Mouse (Mus musculus): ENCODE results near the gene Srgap3. TPM values are rescaled to one million over a fixed set of nuclear protein-coding genes. Genes with fewer than 3 reads are reported as not detected.

The Srgap3 gene
- polyA plus RNA-seq, 1 experiment from 2014 or later = 1.5 TPM

GRCm38 (mm10) chr6:112699115-112699514 lies 248.0 kb downstream of the Srgap3 start:
- Histone ChIP-seq H3K27ac (replicated peaks) (no peak overlapping the region), H3K9ac (ENCODE audit: low read length) (no peak overlapping the region), H3K27me3 (ENCODE audit: control insufficient read depth, insufficient read depth, low read length) (no peaks in the 10 kb centered on the region), H3K4me2 (replicated peaks; ENCODE audit: low read depth) (no peak overlapping the region), H3K36me3 (ENCODE audit: control insufficient read depth, insufficient read depth, low read length) (no peaks in the 10 kb centered on the region), H3K9me3 (ENCODE audit: control insufficient read depth, low read length) (no peaks in the 10 kb centered on the region), H3K4me3 (ENCODE audit: low read depth, low read length) (no peak overlapping the region), H3K4me1 (replicated peaks; ENCODE audit: control insufficient read depth, insufficient read depth) (no peaks in the 10 kb centered on the region)
- 66% methylated on average over 1 of the region's 1 CpGs for WGBS
- DNase-seq (ENCODE audit: low spot score) = no peak
- TF ChIP-seq EP300 (optimal IDR thresholded peaks at IDR 0.05) (no peak), CTCF (IDR thresholded peaks at IDR 0.05; ENCODE audit: low read depth) (no peak)
- no peak for ATAC-seq (ENCODE audit: low FRiP score, low TSS enrichment)

GRCm38 (mm10) chr6:112696056-112696950 lies 250.8 kb downstream of the Srgap3 start, which contains the start of gene Rad18:
Rad18 (minus strand) TSS chr6:112696686.
- Histone ChIP-seq H3K36me3 (ENCODE audit: control insufficient read depth, insufficient read depth, low read length) (no peaks in the 10 kb centered on the region), H3K9me3 (ENCODE audit: control insufficient read depth, low read length) (no peaks in the 10 kb centered on the region), H3K27ac (replicated peaks) (peak within 1 kb of the TSS; percentile 59), H3K27me3 (ENCODE audit: control insufficient read depth, insufficient read depth, low read length) (no peaks in the 10 kb centered on the region), H3K4me1 (replicated peaks; ENCODE audit: control insufficient read depth, insufficient read depth) (no peaks in the 10 kb centered on the region), H3K4me3 (ENCODE audit: low read depth, low read length) (peak within 1 kb of the TSS; percentile 73), H3K9ac (ENCODE audit: low read length) (peak within 1 kb of the TSS; percentile 72), H3K4me2 (replicated peaks; ENCODE audit: low read depth) (peak within 1 kb of the TSS; percentile 74)
- WGBS = under 1% methylated on average over 77 of the region's 77 CpGs
- TF ChIP-seq CTCF (IDR thresholded peaks at IDR 0.05; ENCODE audit: low read depth) (no peak), EP300 (optimal IDR thresholded peaks at IDR 0.05) (no peak)
- peak; percentile 88 for DNase-seq (ENCODE audit: low spot score)
- ATAC-seq (ENCODE audit: low FRiP score, low TSS enrichment) = peak; percentile 92

- H3K4me2 ChIP-seq (replicated peaks; ENCODE audit: low read depth) = no peak overlapping the region
- TF ChIP-seq EP300 (optimal IDR thresholded peaks at IDR 0.05) (no peak), CTCF (IDR thresholded peaks at IDR 0.05; ENCODE audit: low read depth) (no peak)
- H3K9ac ChIP-seq (ENCODE audit: low read length) = no peak overlapping the region
- H3K4me3 ChIP-seq (ENCODE audit: low read depth, low read length) = no peak overlapping the region
- no peaks in the 10 kb centered on the region for H3K9me3 ChIP-seq (ENCODE audit: control insufficient read depth, low read length)
- no peak overlapping the region for H3K27ac ChIP-seq (replicated peaks)
- ATAC-seq (ENCODE audit: low FRiP score, low TSS enrichment) (no peak), DNase-seq (ENCODE audit: low spot score) (no peak)
- no peaks in the 10 kb centered on the region for H3K36me3 ChIP-seq (ENCODE audit: control insufficient read depth, insufficient read depth, low read length)
- 92% methylated on average over 5 of the region's 5 CpGs for WGBS
- no peaks in the 10 kb centered on the region for H3K4me1 ChIP-seq (replicated peaks; ENCODE audit: control insufficient read depth, insufficient read depth)
- no peaks in the 10 kb centered on the region for H3K27me3 ChIP-seq (ENCODE audit: control insufficient read depth, insufficient read depth, low read length)
Observed at GRCm38 (mm10) chr6:112694492-112694891, 252.6 kb downstream of the Srgap3 start.

- Histone ChIP-seq H3K9ac (ENCODE audit: low read length) (no peak overlapping the region), H3K4me2 (replicated peaks; ENCODE audit: low read depth) (no peak overlapping the region), H3K36me3 (ENCODE audit: control insufficient read depth, insufficient read depth, low read length) (no peaks in the 10 kb centered on the region), H3K27me3 (ENCODE audit: control insufficient read depth, insufficient read depth, low read length) (no peaks in the 10 kb centered on the region), H3K4me3 (ENCODE audit: low read depth, low read length) (no peak overlapping the region), H3K9me3 (ENCODE audit: control insufficient read depth, low read length) (no peaks in the 10 kb centered on the region), H3K27ac (replicated peaks) (no peak overlapping the region), H3K4me1 (replicated peaks; ENCODE audit: control insufficient read depth, insufficient read depth) (no peaks in the 10 kb centered on the region)
- DNase-seq (ENCODE audit: low spot score) (no peak), ATAC-seq (ENCODE audit: low FRiP score, low TSS enrichment) (no peak)
- WGBS = 100% methylated on average over 1 of the region's 1 CpGs
- TF ChIP-seq EP300 (optimal IDR thresholded peaks at IDR 0.05) (no peak), CTCF (IDR thresholded peaks at IDR 0.05; ENCODE audit: low read depth) (no peak)
Observed at GRCm38 (mm10) chr6:112691523-112691922, 255.5 kb downstream of the Srgap3 start.

- DNase-seq (ENCODE audit: low spot score) (no peak), ATAC-seq (ENCODE audit: low FRiP score, low TSS enrichment) (no peak)
- H3K27me3 ChIP-seq (ENCODE audit: control insufficient read depth, insufficient read depth, low read length) = no peaks in the 10 kb centered on the region
- no peaks in the 10 kb centered on the region for H3K4me1 ChIP-seq (replicated peaks; ENCODE audit: control insufficient read depth, insufficient read depth)
- no peak overlapping the region for H3K27ac ChIP-seq (replicated peaks)
- TF ChIP-seq EP300 (optimal IDR thresholded peaks at IDR 0.05) (no peak), CTCF (IDR thresholded peaks at IDR 0.05; ENCODE audit: low read depth) (no peak)
- no peak overlapping the region for H3K4me3 ChIP-seq (ENCODE audit: low read depth, low read length)
- no peak overlapping the region for H3K4me2 ChIP-seq (replicated peaks; ENCODE audit: low read depth)
- no peak overlapping the region for H3K9ac ChIP-seq (ENCODE audit: low read length)
- WGBS = 91% methylated on average over 3 of the region's 3 CpGs
- no peaks in the 10 kb centered on the region for H3K9me3 ChIP-seq (ENCODE audit: control insufficient read depth, low read length)
- no peaks in the 10 kb centered on the region for H3K36me3 ChIP-seq (ENCODE audit: control insufficient read depth, insufficient read depth, low read length)
Observed at GRCm38 (mm10) chr6:112688033-112688432, 259.0 kb downstream of the Srgap3 start.

GRCm38 (mm10) chr6:112686485-112686884 lies 260.6 kb downstream of the Srgap3 start:
- Histone ChIP-seq H3K9ac (ENCODE audit: low read length) (no peak overlapping the region), H3K27ac (replicated peaks) (no peak overlapping the region), H3K4me2 (replicated peaks; ENCODE audit: low read depth) (no peak overlapping the region), H3K4me3 (ENCODE audit: low read depth, low read length) (no peak overlapping the region), H3K4me1 (replicated peaks; ENCODE audit: control insufficient read depth, insufficient read depth) (no peaks in the 10 kb centered on the region), H3K9me3 (ENCODE audit: control insufficient read depth, low read length) (no peaks in the 10 kb centered on the region), H3K27me3 (ENCODE audit: control insufficient read depth, insufficient read depth, low read length) (no peaks in the 10 kb centered on the region), H3K36me3 (ENCODE audit: control insufficient read depth, insufficient read depth, low read length) (no peaks in the 10 kb centered on the region)
- DNase-seq (ENCODE audit: low spot score) (no peak), ATAC-seq (ENCODE audit: low FRiP score, low TSS enrichment) (no peak)
- 68% methylated on average over 7 of the region's 7 CpGs for WGBS
- TF ChIP-seq CTCF (IDR thresholded peaks at IDR 0.05; ENCODE audit: low read depth) (no peak), EP300 (optimal IDR thresholded peaks at IDR 0.05) (no peak)
